8 mouse cellular contexts compared by ENCODE assay signal in genomic region chr19:4810309-4810708, GRCm38 (mm10). TPM values are rescaled to one million over a fixed set of nuclear protein-coding genes. Genes with fewer than 3 reads are reported as not detected.
DNase-seq lines count a peak whose midpoint lies in the region; ATAC-seq and TF ChIP-seq lines count a peak whose summit lies in the region.

No protein-coding gene starts in this region.

- H3K4me2 ChIP-seq in hindbrain, embryonic 11.5 days (replicated peaks; ENCODE audit: low read depth, low read length): peak overlapping the region; percentile 85
- H3K4me2 ChIP-seq in midbrain, embryonic 13.5 days (replicated peaks): peak overlapping the region; percentile 97

- no peaks in the 10 kb centered on the region for H3K27me3 ChIP-seq in kidney, adult 2 months (replicated peaks; ENCODE audit: control insufficient read depth, insufficient read depth, low read length)
- H3K27me3 ChIP-seq in hindbrain, embryonic 11.5 days (ENCODE audit: control insufficient read depth, insufficient read depth, low read length): no peaks in the 10 kb centered on the region
- no peaks in the 10 kb centered on the region for H3K27me3 ChIP-seq in midbrain, embryonic 13.5 days

- no peaks in the 10 kb centered on the region for H3K9me3 ChIP-seq in hindbrain, embryonic 11.5 days (ENCODE audit: control insufficient read depth, low read length)
- H3K9me3 ChIP-seq in midbrain, embryonic 13.5 days: 0 out of 2 replicates have a peak, but pooled peaks cover 2% of the 10 kb centered on the region

- H3K36me3 ChIP-seq in kidney, adult 2 months (ENCODE audit: control insufficient read depth, insufficient read depth, low read length): no peaks in the 10 kb centered on the region
- no peaks in the 10 kb centered on the region for H3K36me3 ChIP-seq in hindbrain, embryonic 11.5 days (ENCODE audit: control insufficient read depth, insufficient read depth, low read length)
- no peaks in the 10 kb centered on the region for H3K36me3 ChIP-seq in midbrain, embryonic 13.5 days

- TF ChIP-seq CTCF in kidney, adult 2 months (conservative IDR thresholded peaks at IDR 0.05; ENCODE audit: insufficient read depth, insufficient read length, low read depth, low read length): no peak

- peaks cover 11% of the 10 kb centered on the region; the same call in 1 of the 2 replicates for H3K4me1 ChIP-seq in kidney, adult 2 months (ENCODE audit: control insufficient read depth, insufficient read depth, low read length)
- no peaks in the 10 kb centered on the region for H3K4me1 ChIP-seq in hindbrain, embryonic 11.5 days (replicated peaks; ENCODE audit: control insufficient read depth, insufficient read depth, low read length)
- peaks cover 37% of the 10 kb centered on the region for H3K4me1 ChIP-seq in midbrain, embryonic 13.5 days (replicated peaks)

- peak overlapping the region; percentile 19; the same call in 1 of the 2 replicates for H3K27ac ChIP-seq in kidney, adult 2 months (ENCODE audit: insufficient read depth, low read depth, low read length)
- peak overlapping the region; percentile 86; the same call in 1 of the 2 replicates for H3K27ac ChIP-seq in hindbrain, embryonic 11.5 days (ENCODE audit: low read depth, low read length)
- peak overlapping the region; percentile 90 for H3K27ac ChIP-seq in midbrain, embryonic 13.5 days

- TF ChIP-seq POLR2A in kidney, adult 2 months (IDR thresholded peaks at IDR 0.05; ENCODE audit: low read depth, low read length): no peak

- H3K4me3 ChIP-seq in kidney, adult 2 months (ENCODE audit: insufficient read depth, low read depth, low read length): peak overlapping the region; percentile 70
- H3K4me3 ChIP-seq in hindbrain, embryonic 11.5 days (ENCODE audit: low read depth, low read length): peak overlapping the region; percentile 86
- peak overlapping the region; percentile 88 for H3K4me3 ChIP-seq in midbrain, embryonic 13.5 days (replicated peaks)

- peak overlapping the region; percentile 72 for H3K9ac ChIP-seq in hindbrain, embryonic 11.5 days (ENCODE audit: low read depth, low read length)
- H3K9ac ChIP-seq in midbrain, embryonic 13.5 days (replicated peaks): peak overlapping the region; percentile 83

- no peak for ATAC-seq in hindbrain, embryonic 11.5 days (ENCODE audit: low FRiP score)
- no peak for ATAC-seq in midbrain, embryonic 13.5 days

- under 1% methylated on average over 14 of the region's 14 CpGs for WGBS in kidney, adult 2 months
- 0% methylated on average over 14 of the region's 14 CpGs for WGBS in hindbrain, embryonic 11.5 days
- 0% methylated on average over 14 of the region's 14 CpGs for WGBS in midbrain, embryonic 13.5 days

- DNase-seq in kidney, adult 2 months: no peak
- DNase-seq in kidney, postnatal 4 days: no peak
- DNase-seq in R1 (ENCODE audit: low read depth, low spot score): peak; percentile 99
- DNase-seq in hindbrain, embryonic 11.5 days (ENCODE audit: low spot score): no peak
- no peak for DNase-seq in layer of hippocampus, postnatal 10 days (ENCODE audit: low spot score in 2 of 2)
- DNase-seq in right cerebral cortex, adult 2 months (ENCODE audit: low spot score in 2 of 2): no peak
- no peak for DNase-seq in layer of hippocampus, adult 9-11 months

RNA-seq across cellular contexts. Expression of gene Gm21992, which starts 1.1 kb away (rescaled TPM):
- 22.3 and 32.0 TPM in 2 replicates for polyA plus RNA-seq in kidney, adult 2 months (2012; rRNA removed)
- 22.4 and 37.1 TPM in 2 replicates for polyA plus RNA-seq in hindbrain, embryonic 11.5 days (2014; fragmentation: Nextera tagmentation; extraction: Ambion mirVana)
- polyA plus RNA-seq in midbrain, embryonic 13.5 days (2015; fragmentation: Nextera tagmentation; extraction: Ambion mirVana): 30.9 and 33.4 TPM in 2 replicates
- total RNA-seq in layer of hippocampus, postnatal 10 days (2021): 10 to 100 TPM; 20.7 to 22.3 TPM

RNA-seq across cellular contexts. Expression of gene Rbm14, which starts 1.1 kb away (rescaled TPM):
- polyA plus RNA-seq in kidney, adult 2 months (2012; rRNA removed): 28.7 and 36.8 TPM in 2 replicates
- 92.9 and 98.4 TPM in 2 replicates for polyA plus RNA-seq in hindbrain, embryonic 11.5 days (2014; fragmentation: Nextera tagmentation; extraction: Ambion mirVana)
- polyA plus RNA-seq in midbrain, embryonic 13.5 days (2015; fragmentation: Nextera tagmentation; extraction: Ambion mirVana): 74.8 and 82.3 TPM in 2 replicates
- 10 to 100 TPM; 41.2 to 49.4 TPM for total RNA-seq in layer of hippocampus, postnatal 10 days (2021)

RNA-seq across cellular contexts. Expression of gene Rbm4, which starts 16.6 kb away (rescaled TPM):
- polyA plus RNA-seq in kidney, adult 2 months (2012; rRNA removed): 44.6 and 47.5 TPM in 2 replicates
- 107 and 117 TPM in 2 replicates for polyA plus RNA-seq in hindbrain, embryonic 11.5 days (2014; fragmentation: Nextera tagmentation; extraction: Ambion mirVana)
- 117 and 126 TPM in 2 replicates for polyA plus RNA-seq in midbrain, embryonic 13.5 days (2015; fragmentation: Nextera tagmentation; extraction: Ambion mirVana)
- 10 to 100 TPM; 68.7 to 71.1 TPM for total RNA-seq in layer of hippocampus, postnatal 10 days (2021)

RNA-seq across cellular contexts. Expression of gene Ccs, which starts 28.8 kb away (rescaled TPM):
- 144 and 192 TPM in 2 replicates for polyA plus RNA-seq in kidney, adult 2 months (2012; rRNA removed)
- 39.1 and 43.7 TPM in 2 replicates for polyA plus RNA-seq in hindbrain, embryonic 11.5 days (2014; fragmentation: Nextera tagmentation; extraction: Ambion mirVana)
- polyA plus RNA-seq in midbrain, embryonic 13.5 days (2015; fragmentation: Nextera tagmentation; extraction: Ambion mirVana): 37.9 and 40.2 TPM in 2 replicates
- total RNA-seq in layer of hippocampus, postnatal 10 days (2021): 10 to 100 TPM; 39.4 to 47.5 TPM

RNA-seq across cellular contexts. Expression of gene Ccdc87, which starts 28.9 kb away (rescaled TPM):
- 0.08 and 0.15 TPM in 2 replicates for polyA plus RNA-seq in kidney, adult 2 months (2012; rRNA removed)
- 0.33 and 0.34 TPM in 2 replicates for polyA plus RNA-seq in hindbrain, embryonic 11.5 days (2014; fragmentation: Nextera tagmentation; extraction: Ambion mirVana)
- 0.30 and 0.36 TPM in 2 replicates for polyA plus RNA-seq in midbrain, embryonic 13.5 days (2015; fragmentation: Nextera tagmentation; extraction: Ambion mirVana)
- 1 to 10 TPM; 1.9 to 2.6 TPM for total RNA-seq in layer of hippocampus, postnatal 10 days (2021)

Comparison
In these comparisons a context has a peak if more than half of its experiments do, and no peak if none do; other contexts are left out.
1. H3K27ac ChIP-seq: peak in every context shown above with its lines; median percentile 90 in midbrain, embryonic 13.5 days; 86 in hindbrain, embryonic 11.5 days; 19 in kidney, adult 2 months.